Mouse (Mus musculus) myocyte (in vitro differentiated cells): ENCODE measurements around the gene Colec11. TPM values are rescaled to one million over a fixed set of nuclear protein-coding genes. Genes with fewer than 3 reads are reported as not detected.

Source experiments
- H3K27me3 ChIP-seq: one replicate; pipeline ENCODE4 v1.6.1; 2011; ENCODE audit not compliant: control insufficient read depth, insufficient read depth, insufficient read length
- H3K36me3 ChIP-seq: one replicate; pipeline ENCODE4 v1.6.1; 2011; ENCODE audit not compliant: control insufficient read depth, insufficient read depth
- H3K4me2 ChIP-seq: one replicate; pipeline ENCODE4 v1.6.1; 2011; ENCODE audit warnings: low read depth, control low read depth
- H3K4me3 ChIP-seq: one replicate; pipeline ENCODE4 v1.5.1; 2011; ENCODE audit warnings: mild to moderate bottlenecking, control low read depth, moderate library complexity
- H3K79me2 ChIP-seq: one replicate; pipeline ENCODE4 v1.6.1; 2011; ENCODE audit not compliant: control insufficient read depth, insufficient read depth
- H3ac ChIP-seq: one replicate; pipeline ENCODE4 v1.6.1; 2011; ENCODE audit not compliant: control insufficient read depth, insufficient read length
- CEBPB ChIP-seq: IDR thresholded peaks from 2 replicates; pipeline ENCODE4 v1.6.1; 2011; ENCODE audit warnings: mild to moderate bottlenecking, moderate library complexity; ENCODE audit not compliant: poor library complexity, insufficient read depth, severe bottlenecking
- E2F4 ChIP-seq: IDR thresholded peaks from one replicate; pipeline ENCODE4 v1.6.1; 2011; ENCODE audit warnings: mild to moderate bottlenecking, control low read depth, moderate library complexity; ENCODE audit not compliant: insufficient read depth
- MAX ChIP-seq: IDR thresholded peaks from one replicate; pipeline ENCODE4 v1.6.1; 2011; ENCODE audit warnings: low read depth, mild to moderate bottlenecking, control low read depth
- MYOD1 ChIP-seq, 3 experiments: IDR thresholded peaks; one replicate each; pipeline ENCODE4 v1.6.1; 2011; ENCODE audit warnings: control low read depth in 2 of 3, low read depth in 2 of 3, mild to moderate bottlenecking in 2 of 3, moderate library complexity in 1 of 3; ENCODE audit not compliant: insufficient read length in 2 of 3, control insufficient read depth in 1 of 3
- MYOG ChIP-seq, 3 experiments: IDR thresholded peaks; one replicate each; pipeline ENCODE4 v1.6.1; 2011; ENCODE audit warnings: control low read depth in 2 of 3, low read depth in 2 of 3, mild to moderate bottlenecking in 2 of 3; ENCODE audit not compliant: insufficient read length in 2 of 3, control insufficient read depth in 1 of 3, insufficient read depth in 1 of 3
- POLR2A ChIP-seq: IDR thresholded peaks from one replicate; pipeline ENCODE4 v1.6.1; 2011; ENCODE audit warnings: low read depth, mild to moderate bottlenecking, control low read depth, moderate library complexity; ENCODE audit not compliant: insufficient read length
- POLR2AphosphoS2 ChIP-seq: IDR thresholded peaks from one replicate; pipeline ENCODE4 v1.6.1; 2011; ENCODE audit warnings: low read depth, control low read depth; ENCODE audit not compliant: insufficient read length
- REST ChIP-seq: IDR thresholded peaks from one replicate; pipeline ENCODE4 v1.6.1; 2011; ENCODE audit warnings: mild to moderate bottlenecking, control low read depth, moderate library complexity; ENCODE audit not compliant: insufficient read depth, insufficient read length
- SRF ChIP-seq: IDR thresholded peaks from one replicate; pipeline ENCODE4 v1.6.1; 2011; ENCODE audit warnings: low read depth; ENCODE audit not compliant: control insufficient read depth, insufficient read length
- TCF12 ChIP-seq: IDR thresholded peaks from one replicate; pipeline ENCODE4 v1.6.1; 2011; ENCODE audit warnings: mild to moderate bottlenecking, control low read depth; ENCODE audit not compliant: poor library complexity, insufficient read depth, severe bottlenecking
- TCF3 ChIP-seq: IDR thresholded peaks from one replicate; pipeline ENCODE4 v1.6.1; 2011; ENCODE audit warnings: low read depth, control low read depth; ENCODE audit not compliant: insufficient read length
- USF1 ChIP-seq: IDR thresholded peaks from one replicate; pipeline ENCODE4 v1.6.1; 2011; ENCODE audit warnings: low read depth, mild to moderate bottlenecking, control low read depth, moderate library complexity
- polyA plus RNA-seq: library from polyadenylated mRNA; unstranded; fragments of >200 nt; fragmentation: generic; extraction: Trizol; gene quantifications from one replicate; pipeline ENCODE4 v1.2.1, GENCODE M21; 2012; ENCODE audit warnings: missing spikeins

The Colec11 gene
- polyA plus RNA-seq, 1 experiment, result 0.06 TPM

- H3ac ChIP-seq, result no peak overlapping the region
- TF ChIP-seq MYOG (IDR thresholded peaks at IDR 0.05; ENCODE audit: control insufficient read depth in 1 of 3, insufficient read depth in 1 of 3, insufficient read length in 2 of 3, low read depth in 2 of 3) (no peak), CEBPB (no peak), POLR2A (no peak), REST (no peak), SRF (no peak), MAX (no peak), TCF12 (no peak), E2F4 (no peak), TCF3 (no peak), POLR2AphosphoS2 (no peak), MYOD1 (IDR thresholded peaks at IDR 0.05; ENCODE audit: control insufficient read depth in 1 of 3, insufficient read length in 2 of 3, low read depth in 2 of 3) (no peak), USF1 (no peak)
- H3K27me3 ChIP-seq, result peaks cover 11% of the 10 kb centered on the region
- no peak overlapping the region for H3K4me3 ChIP-seq
- H3K36me3 ChIP-seq, result no peaks in the 10 kb centered on the region
- H3K79me2 ChIP-seq, result no peaks in the 10 kb centered on the region
- no peak overlapping the region for H3K4me2 ChIP-seq
These were observed 26.3 kb downstream of the Colec11 start for GRCm38 (mm10) chr12:28596851-28597250.

GRCm38 (mm10) chr12:28590428-28590827 lies 32.7 kb downstream of the Colec11 start:
- no peak for TF ChIP-seq CEBPB
- no peak for TF ChIP-seq POLR2A
- no peak for TF ChIP-seq POLR2AphosphoS2
- TF ChIP-seq SRF, result no peak
- TF ChIP-seq MYOD1 (IDR thresholded peaks at IDR 0.05; ENCODE audit: control insufficient read depth in 1 of 3, insufficient read length in 2 of 3, low read depth in 2 of 3), result no peak
- TF ChIP-seq USF1, result no peak
- no peak for TF ChIP-seq REST
- TF ChIP-seq MAX, result no peak
- no peak for TF ChIP-seq TCF12
- no peak for TF ChIP-seq TCF3
- no peaks in the 10 kb centered on the region for H3K36me3 ChIP-seq
- H3K4me2 ChIP-seq, result no peak overlapping the region
- no peaks in the 10 kb centered on the region for H3K79me2 ChIP-seq
- H3ac ChIP-seq, result no peak overlapping the region
- H3K4me3 ChIP-seq, result no peak overlapping the region
- H3K27me3 ChIP-seq, result no peaks in the 10 kb centered on the region

GRCm38 (mm10) chr12:28589090-28589868 lies 33.9 kb downstream of the Colec11 start:
- Histone ChIP-seq H3K79me2 (no peaks in the 10 kb centered on the region), H3ac (no peak overlapping the region), H3K4me2 (peak overlapping the region; percentile 42), H3K36me3 (no peaks in the 10 kb centered on the region), H3K4me3 (no peak overlapping the region), H3K27me3 (no peaks in the 10 kb centered on the region)
- TF ChIP-seq CEBPB, result no peak
- TF ChIP-seq E2F4, result no peak
- TF ChIP-seq USF1, result no peak
- no peak for TF ChIP-seq MYOG (IDR thresholded peaks at IDR 0.05; ENCODE audit: control insufficient read depth in 1 of 3, insufficient read depth in 1 of 3, insufficient read length in 2 of 3, low read depth in 2 of 3)

GRCm38 (mm10) chr12:28587949-28588348 lies 35.2 kb downstream of the Colec11 start:
- no peak for TF ChIP-seq TCF3
- TF ChIP-seq MYOD1 (IDR thresholded peaks at IDR 0.05; ENCODE audit: control insufficient read depth in 1 of 3, insufficient read length in 2 of 3, low read depth in 2 of 3), result no peak
- no peak for TF ChIP-seq POLR2A
- TF ChIP-seq MYOG (IDR thresholded peaks at IDR 0.05; ENCODE audit: control insufficient read depth in 1 of 3, insufficient read depth in 1 of 3, insufficient read length in 2 of 3, low read depth in 2 of 3), result no peak
- TF ChIP-seq TCF12, result no peak
- no peak for TF ChIP-seq E2F4
- no peak for TF ChIP-seq MAX
- TF ChIP-seq CEBPB, result no peak
- no peak for TF ChIP-seq USF1
- no peak for TF ChIP-seq POLR2AphosphoS2
- no peak for TF ChIP-seq REST
- Histone ChIP-seq H3K4me3 (no peak overlapping the region), H3ac (no peak overlapping the region), H3K4me2 (no peak overlapping the region), H3K79me2 (no peaks in the 10 kb centered on the region), H3K36me3 (no peaks in the 10 kb centered on the region), H3K27me3 (no peaks in the 10 kb centered on the region)

- Histone ChIP-seq H3K27me3 (no peaks in the 10 kb centered on the region), H3K79me2 (no peaks in the 10 kb centered on the region), H3ac (no peak overlapping the region), H3K36me3 (no peaks in the 10 kb centered on the region), H3K4me2 (no peak overlapping the region), H3K4me3 (no peak overlapping the region)
- no peak for TF ChIP-seq TCF12
- TF ChIP-seq CEBPB, result no peak
These were observed 39.1 kb downstream of the Colec11 start for GRCm38 (mm10) chr12:28584036-28584435.
